Mouse (Mus musculus) thymus, adult 18-20 months (tissue): Measurements from ENCODE around the gene Tmem108.

Source experiments
- DNase-seq, 2 experiments: peaks; one replicate each; pipeline ENCODE4 v3.0.0; 2022; ENCODE audit warnings: mixed read lengths in 2 of 2

Tmem108 gene

GRCm38 (mm10) chr9:103626156-103626555, 135.5 kb downstream of the Tmem108 start:
- no peak for DNase-seq

- peak in 1 of 2 experiments; percentile 11 for DNase-seq
Observed at GRCm38 (mm10) chr9:103624649-103625048, 137.0 kb downstream of the Tmem108 start.

DNA sequence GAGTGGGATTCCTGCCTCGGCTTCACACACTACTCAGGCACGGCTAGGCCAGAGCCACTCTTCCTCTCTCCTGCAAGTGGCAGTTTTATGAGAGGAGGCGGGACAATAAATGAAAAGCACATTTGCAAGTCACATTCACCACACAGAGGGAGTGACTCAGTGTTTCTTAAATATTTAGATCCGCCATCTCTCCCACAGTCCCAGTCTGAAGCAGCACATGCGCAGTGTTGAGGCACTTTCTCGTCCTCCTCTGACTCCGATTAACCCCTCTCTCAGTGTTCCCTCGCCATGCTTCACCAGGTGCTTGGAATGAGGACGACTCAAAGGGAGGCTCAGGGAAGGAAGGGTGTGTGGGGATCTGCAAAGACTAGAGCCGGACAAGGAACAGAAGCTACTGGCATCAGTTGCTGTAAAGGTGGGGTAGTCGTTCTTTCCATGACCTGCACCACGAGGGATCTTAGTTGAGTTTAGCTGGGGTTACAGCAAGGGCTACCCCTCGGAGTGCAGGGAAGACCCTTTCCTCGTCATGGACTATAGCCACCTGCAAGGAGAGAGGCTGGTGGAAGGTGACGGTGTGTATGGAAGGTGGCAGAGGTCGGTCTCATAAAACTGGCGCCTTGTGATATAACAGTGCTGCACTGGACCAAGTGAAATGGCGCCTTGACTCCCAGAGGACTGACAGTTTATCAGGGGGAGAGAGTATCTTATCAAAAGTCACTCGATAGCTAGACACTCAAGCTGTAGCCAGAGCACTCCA, 137.9 kb downstream of the Tmem108 start:
- DNase-seq: no peak

GRCm38 (mm10) chr9:103622988-103623387, 138.6 kb downstream of the Tmem108 start:
- DNase-seq: no peak

DNA sequence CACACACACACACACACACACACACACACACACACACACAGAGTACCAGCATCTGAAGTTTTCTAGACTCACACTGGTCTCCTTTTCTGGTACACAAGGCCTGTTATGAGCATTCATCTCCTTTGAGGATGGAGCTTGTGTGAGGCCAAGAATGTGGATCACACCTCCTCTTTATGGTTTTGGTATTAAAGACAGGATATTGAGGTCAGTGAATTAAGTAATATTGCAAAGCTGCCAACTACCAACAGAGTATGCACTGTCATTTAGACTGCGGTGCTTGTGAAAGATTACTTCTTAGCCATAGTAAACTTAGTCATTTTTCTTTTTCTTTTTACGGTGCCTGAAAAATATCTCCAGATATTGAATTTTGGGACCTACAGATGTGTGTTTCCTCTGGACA, 139.8 kb downstream of the Tmem108 start:
- no peak for DNase-seq

GRCm38 (mm10) chr9:103620517-103621212, 141.0 kb downstream of the Tmem108 start:
- DNase-seq: no peak

- DNase-seq: no peak
Observed at GRCm38 (mm10) chr9:103614260-103614659, 147.4 kb downstream of the Tmem108 start.

DNA sequence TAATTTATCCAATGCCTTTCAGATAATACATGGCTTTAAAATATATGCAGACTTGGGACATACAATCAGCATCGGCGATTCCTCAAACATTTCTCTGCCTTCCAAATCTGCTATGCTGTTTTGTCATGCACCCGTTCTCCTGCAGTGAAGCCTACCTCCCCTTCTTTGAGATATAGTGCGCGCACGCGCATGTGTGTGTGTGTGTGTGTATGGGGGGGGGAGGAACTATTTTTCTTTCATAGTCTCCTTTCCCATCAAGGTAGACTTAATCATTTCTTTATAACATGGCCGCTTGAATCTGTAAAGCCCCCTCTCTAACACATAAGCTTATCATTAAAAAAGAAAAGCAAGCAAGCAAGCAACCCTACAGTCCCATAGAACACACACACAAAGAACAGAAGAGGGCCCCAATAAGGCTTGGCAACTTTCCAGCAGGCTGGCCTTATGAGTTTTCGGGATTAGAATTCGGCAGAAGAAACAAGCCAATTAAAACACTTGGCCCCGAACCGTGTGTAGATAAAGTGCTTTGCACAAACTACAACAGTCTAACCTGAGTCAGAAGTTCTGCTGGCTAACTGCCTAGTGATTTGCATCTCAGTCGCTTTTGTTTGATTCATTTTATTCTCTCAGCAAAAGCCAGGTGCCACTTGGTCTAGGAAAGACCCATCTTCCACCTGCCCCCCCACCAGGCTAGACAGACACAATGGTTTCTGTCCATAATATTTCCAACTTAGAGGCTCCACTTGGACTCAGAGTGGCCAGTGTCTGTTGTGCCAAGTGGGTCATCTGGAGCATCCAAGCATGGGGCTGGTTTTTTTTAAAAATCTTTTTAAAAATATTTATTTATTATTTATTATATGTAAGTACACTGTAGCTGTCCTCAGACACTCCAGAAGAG, 153.2 kb downstream of the Tmem108 start:
- no peak for DNase-seq

- no peak for DNase-seq
Observed at GRCm38 (mm10) chr9:103606056-103606455, 155.6 kb downstream of the Tmem108 start.

- no peak for DNase-seq
Observed at GRCm38 (mm10) chr9:103603792-103604191, 157.8 kb downstream of the Tmem108 start.

GRCm38 (mm10) chr9:103601878-103602277, 159.8 kb downstream of the Tmem108 start:
- DNase-seq: no peak

DNA sequence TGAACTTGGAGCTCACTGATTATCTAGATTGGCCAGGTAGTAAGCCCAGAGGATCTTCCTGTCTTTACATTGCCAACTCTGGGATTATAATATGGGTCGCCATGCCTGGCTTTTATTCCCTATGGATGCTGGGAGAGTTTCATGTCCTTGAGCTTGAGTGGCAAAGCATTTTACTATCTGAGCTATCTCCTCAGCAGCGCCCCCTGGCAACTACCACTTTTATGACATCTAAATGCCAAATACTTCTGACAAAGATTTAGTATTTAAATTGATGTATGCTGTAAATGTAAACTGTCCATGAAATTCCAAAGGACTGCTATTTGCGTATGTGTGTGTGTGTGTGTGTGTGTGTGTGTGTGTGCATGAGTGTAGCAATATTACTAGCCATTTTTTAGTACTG, 160.8 kb downstream of the Tmem108 start:
- no peak for DNase-seq

- DNase-seq: no peak
Observed at GRCm38 (mm10) chr9:103599908-103600307, 161.7 kb downstream of the Tmem108 start.

DNA sequence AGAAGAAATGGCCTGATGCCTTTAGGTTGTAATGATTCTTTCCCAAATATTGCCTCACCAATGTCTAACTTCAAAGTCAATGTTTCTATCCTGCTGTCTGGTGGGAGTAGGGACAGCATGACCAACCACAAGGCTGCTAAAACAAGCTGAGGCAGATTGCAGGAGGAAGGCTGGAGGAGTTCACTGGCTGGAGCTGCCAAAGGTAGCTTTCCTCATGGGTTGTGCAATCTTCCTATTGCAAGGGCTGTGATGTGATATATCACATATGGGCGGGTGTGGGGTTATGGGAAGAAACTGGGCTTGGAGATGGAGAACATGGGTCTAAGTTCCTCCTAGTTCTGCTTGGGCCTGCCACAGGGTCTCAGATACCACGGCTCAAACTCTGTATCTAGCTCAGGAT, 163.8 kb downstream of the Tmem108 start:
- DNase-seq: no peak

GRCm38 (mm10) chr9:103595190-103595837, 166.3 kb downstream of the Tmem108 start:
- no peak for DNase-seq

DNA sequence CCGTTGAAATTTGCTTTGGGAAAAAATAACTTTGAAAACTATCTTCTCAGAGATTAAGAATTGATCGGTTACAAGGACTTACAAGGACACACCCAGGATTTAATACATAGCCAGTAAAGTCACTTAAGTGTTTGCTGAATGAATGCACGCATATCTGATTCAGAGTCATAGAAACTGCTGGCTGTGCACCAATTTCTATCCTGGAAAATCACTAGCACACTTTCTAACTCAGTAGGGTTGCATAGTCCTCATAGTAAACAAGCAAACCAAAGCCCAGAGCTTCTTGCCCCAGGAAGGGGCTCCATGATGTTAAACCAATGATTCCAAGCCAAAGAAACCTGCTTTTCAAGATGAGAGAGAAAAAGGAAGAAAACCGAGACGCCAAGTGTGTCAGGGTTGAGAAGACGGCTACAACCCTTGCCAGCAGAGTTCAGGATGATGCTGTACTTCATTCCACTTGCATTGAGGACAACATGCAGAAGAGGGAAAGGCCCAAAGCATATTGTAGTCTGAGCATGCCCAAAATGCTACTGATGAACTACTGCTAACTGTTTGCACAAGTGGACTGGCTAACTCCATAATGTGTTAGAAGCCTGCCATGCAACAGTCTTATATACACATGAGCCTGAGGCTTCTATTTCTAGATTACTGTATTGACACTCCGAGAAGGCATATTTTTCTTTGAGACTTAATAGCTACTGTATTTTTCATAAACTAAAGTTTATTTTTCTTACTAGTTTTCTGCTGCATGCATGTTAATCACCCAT, 167.0 kb downstream of the Tmem108 start:
- no peak for DNase-seq

DNA sequence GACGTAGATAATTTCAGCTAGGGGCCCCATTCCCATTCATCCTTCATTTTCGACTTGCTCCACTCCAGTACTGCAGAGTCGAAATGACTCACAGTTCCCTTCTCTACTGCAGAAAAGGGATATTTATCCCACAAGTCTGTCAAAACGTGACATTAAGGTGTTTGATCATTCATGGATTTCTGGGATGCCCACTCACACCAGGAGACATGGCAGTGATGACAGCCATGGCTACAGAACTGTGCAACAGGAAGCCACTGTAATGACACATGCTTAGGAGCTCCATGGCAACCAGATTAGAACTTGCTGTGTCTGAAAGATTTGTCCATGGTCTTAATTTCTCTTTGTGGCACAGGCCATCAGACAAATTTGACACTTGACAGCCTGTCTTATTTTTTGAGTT, 168.6 kb downstream of the Tmem108 start:
- no peak for DNase-seq

- no peak for DNase-seq
Observed at GRCm38 (mm10) chr9:103591962-103592361, 169.7 kb downstream of the Tmem108 start.

DNA sequence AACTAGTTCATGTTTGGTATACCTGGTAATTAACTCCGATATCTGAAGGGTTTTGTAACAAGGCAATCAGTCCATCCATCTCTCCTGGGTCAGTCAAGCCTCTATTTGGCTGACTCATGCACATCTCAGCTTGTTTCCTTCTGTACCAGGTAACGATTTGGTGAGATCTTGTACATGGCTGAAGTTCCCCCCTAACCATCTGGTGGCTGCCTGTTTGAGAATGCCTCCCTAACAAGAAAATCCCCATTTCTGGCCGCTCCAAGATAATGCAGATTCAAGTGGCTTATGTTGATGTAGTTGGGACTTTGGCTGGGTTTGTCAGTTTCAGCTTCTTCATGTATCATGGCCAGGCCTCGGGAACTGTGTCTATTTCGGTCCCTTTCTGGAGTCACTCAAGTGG, 170.8 kb downstream of the Tmem108 start:
- no peak for DNase-seq

DNA sequence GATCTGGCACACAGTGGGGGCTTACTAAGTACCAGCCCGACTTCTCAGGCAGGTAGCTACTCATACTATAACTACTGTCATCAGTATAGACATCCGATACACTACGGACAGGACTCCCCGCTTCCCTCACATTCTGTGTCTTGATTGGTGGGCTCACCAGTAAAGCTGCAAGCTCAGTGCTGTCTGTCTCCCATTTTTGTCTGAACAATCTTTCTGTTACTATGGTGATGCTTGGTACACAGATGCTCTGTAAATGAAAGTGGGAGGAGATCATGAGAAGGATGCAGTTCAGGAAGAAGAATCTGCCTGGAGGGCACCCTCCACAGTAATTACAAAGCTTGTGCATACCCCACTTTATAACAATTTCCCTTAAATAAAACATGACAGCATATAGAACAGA, 176.8 kb downstream of the Tmem108 start:
- DNase-seq: no peak

- DNase-seq: no peak
Observed at GRCm38 (mm10) chr9:103582249-103582961, 179.2 kb downstream of the Tmem108 start.
